Mouse (Mus musculus) heart, adult 2 months (tissue): Measurements from ENCODE around the gene Abtb1. TPM values are rescaled to one million over a fixed set of nuclear protein-coding genes. Genes with fewer than 3 reads are reported as not detected.

Experiments
- DNase-seq, 2 experiments: peaks; one replicate each; pipeline ENCODE4 v3.0.0; 2021
- H3K27ac ChIP-seq: fragments of 200-600 bp; 2 replicates; pipeline ENCODE4 v1.8.1; 2022
- H3K27me3 ChIP-seq: fragments of 200-500 bp; 2 replicates; pipeline ENCODE4 v1.6.1; 2012; ENCODE audit warnings: mild to moderate bottlenecking, low read length, inconsistent platforms, mixed read lengths; ENCODE audit not compliant: control insufficient read depth, insufficient read depth
- H3K36me3 ChIP-seq: fragments of 200-500 bp; 2 replicates; pipeline ENCODE4 v1.6.1; 2012; ENCODE audit warnings: low read length, inconsistent platforms; ENCODE audit not compliant: control insufficient read depth, insufficient read depth
- H3K4me1 ChIP-seq: fragments of 200-500 bp; 2 replicates; pipeline ENCODE4 v1.6.1; 2011; ENCODE audit warnings: low read length; ENCODE audit not compliant: control insufficient read depth, insufficient read depth
- H3K4me3 ChIP-seq: fragments of 200-600 bp; 2 replicates; pipeline ENCODE4 v1.8.1; 2022
- H3K79me2 ChIP-seq: fragments of 200-500 bp; replicated peaks from 2 replicates; pipeline ENCODE4 v1.6.1; 2012; ENCODE audit warnings: mild to moderate bottlenecking, inconsistent platforms, low read length, moderate library complexity, mixed read lengths; ENCODE audit not compliant: control insufficient read depth, insufficient read depth
- H3K9ac ChIP-seq: fragments of 200-500 bp; 2 replicates; pipeline ENCODE4 v1.6.1; 2012; ENCODE audit warnings: low read depth, mild to moderate bottlenecking, control low read depth, inconsistent platforms, low read length, mixed read lengths
- CTCF ChIP-seq: fragments of 200-600 bp; IDR thresholded peaks from 2 replicates; pipeline ENCODE4 v1.8.1; 2022; ENCODE audit warnings: antibody characterized with exemption, mild to moderate bottlenecking, moderate library complexity
- EP300 ChIP-seq: fragments of 200-500 bp; IDR thresholded peaks from 2 replicates; pipeline ENCODE4 v1.6.1; 2011; ENCODE audit warnings: low read depth, low read length, control low read depth; ENCODE audit not compliant: insufficient read depth
- POLR2A ChIP-seq: fragments of 200-500 bp; IDR thresholded peaks from 2 replicates; pipeline ENCODE4 v1.6.1; 2011; ENCODE audit warnings: mild to moderate bottlenecking, low read depth, low read length, control low read depth; ENCODE audit not compliant: insufficient read depth
- WGBS: fragments of 180-500 bp; shearing (Covaris S2); methylation state at CpG from one replicate; pipeline ENCODE4 v1.1.7; 2018; 5-methylcytosine and 5-hydroxymethylcytosine counted together
- intact Hi-C: fragments of 180-260 bp; cut with DNase I; formaldehyde crosslinking; loops from one replicate; pipeline ENCODE4 v1.15.1; 2025
- polyA plus RNA-seq: library from polyadenylated mRNA; depleted of rRNA; stranded (reverse); fragments of >200 nt; gene quantifications from 2 replicates; pipeline ENCODE4 v1.2.3, GENCODE M21; 2012
- total RNA-seq, 2 experiments: library from RNA; stranded (reverse); gene quantifications; 2 replicates each; pipeline ENCODE4 v1.2.3; 2021

Gene Abtb1
- total and polyA plus RNA-seq, 3 experiments: 19.7 to 46.2 (median 22.7) TPM

- no peak for TF ChIP-seq POLR2A
- peak; percentile 60; the same call in 1 of the 2 replicates for TF ChIP-seq EP300
- peak; percentile 71 for TF ChIP-seq CTCF
- no peaks in the 10 kb centered on the region for H3K27me3 ChIP-seq
- H3K9ac ChIP-seq: no peak overlapping the region
- DNase-seq: peak; percentile 70 to 75
- H3K27ac ChIP-seq: no peak overlapping the region
- 37% methylated on average over 6 of the region's 6 CpGs for WGBS
- peaks cover 5% of the 10 kb centered on the region for H3K4me1 ChIP-seq
- H3K36me3 ChIP-seq: no peaks in the 10 kb centered on the region
- no peak overlapping the region for H3K4me3 ChIP-seq
- intact Hi-C loops: loop anchor here (2.0 kb wide), 1 partner anchor 102 kb away; the partner anchor contains the start of gene Mgll
- H3K79me2 ChIP-seq: no peaks in the 10 kb centered on the region
Measured at GRCm38 (mm10) chr6:88826545-88826944, 15.2 kb downstream of the Abtb1 start.

- intact Hi-C loops: loop anchor here (2.0 kb wide), 1 partner anchor 101 kb away; the partner anchor contains the start of gene Mgll
- no peaks in the 10 kb centered on the region for H3K36me3 ChIP-seq
- TF ChIP-seq EP300 (no peak), POLR2A (no peak), CTCF (no peak)
- no peaks in the 10 kb centered on the region for H3K79me2 ChIP-seq
- WGBS: 61% methylated on average over 3 of the region's 3 CpGs
- no peak overlapping the region for H3K4me3 ChIP-seq
- peaks cover 5% of the 10 kb centered on the region for H3K4me1 ChIP-seq
- H3K27ac ChIP-seq: no peak overlapping the region
- no peak overlapping the region for H3K9ac ChIP-seq
- no peak for DNase-seq
- H3K27me3 ChIP-seq: no peaks in the 10 kb centered on the region
Measured at GRCm38 (mm10) chr6:88826088-88826487, 15.7 kb downstream of the Abtb1 start.

- no peaks in the 10 kb centered on the region; the same call in 1 of the 2 replicates for H3K36me3 ChIP-seq
- no peaks in the 10 kb centered on the region for H3K79me2 ChIP-seq
- no peak overlapping the region for H3K4me3 ChIP-seq
- TF ChIP-seq POLR2A: no peak
- TF ChIP-seq CTCF: no peak
- no peak for TF ChIP-seq EP300
- intact Hi-C loops: loop anchor here (5.0 kb wide), 1 partner anchor 37 kb away; no protein-coding TSS in a partner anchor
- H3K9ac ChIP-seq: no peak overlapping the region
- 62% methylated on average over 7 of the region's 7 CpGs for WGBS
- no peaks in the 10 kb centered on the region for H3K27me3 ChIP-seq
- H3K27ac ChIP-seq: no peak overlapping the region
- H3K4me1 ChIP-seq: peaks cover 9% of the 10 kb centered on the region
- DNase-seq: no peak
Measured at GRCm38 (mm10) chr6:88824183-88824582, 17.6 kb downstream of the Abtb1 start.

- 22% methylated on average over 11 of the region's 11 CpGs for WGBS
- Histone ChIP-seq H3K4me1 (peaks cover 11% of the 10 kb centered on the region), H3K27me3 (no peaks in the 10 kb centered on the region), H3K4me3 (no peak overlapping the region), H3K9ac (no peak overlapping the region), H3K27ac (peak overlapping the region; percentile 44), H3K79me2 (no peaks in the 10 kb centered on the region), H3K36me3 (no peaks in the 10 kb centered on the region; the same call in 1 of the 2 replicates)
- DNase-seq: peak; percentile 76 to 88
- TF ChIP-seq EP300 (peak; percentile 98), POLR2A (no peak)
- intact Hi-C loops: loop anchor here (5.0 kb wide), 1 partner anchor 35 kb away; no protein-coding TSS in a partner anchor
Measured at GRCm38 (mm10) chr6:88821901-88822300, 19.9 kb downstream of the Abtb1 start.

- DNase-seq: no peak
- H3K79me2 ChIP-seq: no peaks in the 10 kb centered on the region
- H3K27ac ChIP-seq: peak overlapping the region; percentile 44
- H3K9ac ChIP-seq: no peak overlapping the region
- 89% methylated on average over 6 of the region's 6 CpGs for WGBS
- H3K27me3 ChIP-seq: no peaks in the 10 kb centered on the region
- intact Hi-C loops: loop anchor here (5.0 kb wide), 1 partner anchor 34 kb away; no protein-coding TSS in a partner anchor
- no peak overlapping the region for H3K4me3 ChIP-seq
- no peaks in the 10 kb centered on the region; the same call in 1 of the 2 replicates for H3K36me3 ChIP-seq
- peaks cover 11% of the 10 kb centered on the region for H3K4me1 ChIP-seq
- TF ChIP-seq POLR2A (no peak), EP300 (no peak), CTCF (no peak)
Measured at GRCm38 (mm10) chr6:88821294-88821693, 20.5 kb downstream of the Abtb1 start.

GRCm38 (mm10) chr6:88820853-88821252, 20.9 kb downstream of the Abtb1 start:
- Histone ChIP-seq H3K4me1 (peaks cover 11% of the 10 kb centered on the region), H3K27ac (peak overlapping the region; percentile 44), H3K79me2 (no peaks in the 10 kb centered on the region), H3K36me3 (no peaks in the 10 kb centered on the region; the same call in 1 of the 2 replicates), H3K9ac (no peak overlapping the region), H3K4me3 (no peak overlapping the region), H3K27me3 (no peaks in the 10 kb centered on the region)
- TF ChIP-seq EP300 (0 out of 2 replicates have a peak, but pooled peaks have one; percentile 37), POLR2A (no peak), CTCF (no peak)
- DNase-seq: no peak
- 23% methylated on average over 3 of the region's 3 CpGs for WGBS
- intact Hi-C loops: loop anchor here (5.0 kb wide), 1 partner anchor 34 kb away; no protein-coding TSS in a partner anchor
